Mouse (Mus musculus): Measurements from ENCODE around the gene Gna13. TPM values are rescaled to one million over a fixed set of nuclear protein-coding genes. Genes with fewer than 3 reads are reported as not detected.

The Gna13 gene
- polyA plus RNA-seq, 1 experiment from 2014 or later, result 20.8 TPM

- Histone ChIP-seq H3K27me3 (no peaks in the 10 kb centered on the region), H3K4me1 (peaks cover 15% of the 10 kb centered on the region; the same call in 1 of the 2 replicates), H3K4me2 (no peak overlapping the region), H3K36me3 (no peaks in the 10 kb centered on the region), H3K9ac (no peak overlapping the region), H3K9me3 (replicated peaks) (no peaks in the 10 kb centered on the region), H3K4me3 (replicated peaks) (no peak overlapping the region), H3K27ac (no peak overlapping the region; the same call in 1 of the 2 replicates)
- no peak for ATAC-seq (replicated peaks; ENCODE audit: low FRiP score)
- WGBS, result 86% methylated on average over 8 of the region's 8 CpGs
Observed at GRCm38 (mm10) chr11:109385296-109385695, 22.7 kb downstream of the Gna13 start.

GRCm38 (mm10) chr11:109389046-109389445 lies 26.4 kb downstream of the Gna13 start:
- peaks cover 15% of the 10 kb centered on the region; the same call in 1 of the 2 replicates for H3K4me1 ChIP-seq
- ATAC-seq (replicated peaks; ENCODE audit: low FRiP score), result no peak
- H3K27ac ChIP-seq, result no peak overlapping the region
- no peak overlapping the region for H3K4me3 ChIP-seq (replicated peaks)
- WGBS, result 85% methylated on average over 5 of the region's 5 CpGs
- H3K9ac ChIP-seq, result no peak overlapping the region
- H3K27me3 ChIP-seq, result no peaks in the 10 kb centered on the region
- no peak overlapping the region for H3K4me2 ChIP-seq
- H3K9me3 ChIP-seq (replicated peaks), result no peaks in the 10 kb centered on the region
- H3K36me3 ChIP-seq, result peaks cover 8% of the 10 kb centered on the region; the same call in 1 of the 2 replicates

GRCm38 (mm10) chr11:109391200-109391599 lies 28.6 kb downstream of the Gna13 start:
- H3K4me3 ChIP-seq (replicated peaks), result no peak overlapping the region
- H3K9me3 ChIP-seq (replicated peaks), result no peaks in the 10 kb centered on the region
- H3K9ac ChIP-seq, result no peak overlapping the region
- no peak for ATAC-seq (replicated peaks; ENCODE audit: low FRiP score)
- H3K4me1 ChIP-seq, result no peaks in the 10 kb centered on the region
- WGBS, result 58% methylated on average over 7 of the region's 7 CpGs
- H3K4me2 ChIP-seq, result no peak overlapping the region
- H3K27me3 ChIP-seq, result no peaks in the 10 kb centered on the region
- H3K27ac ChIP-seq, result no peak overlapping the region
- H3K36me3 ChIP-seq, result peaks cover 20% of the 10 kb centered on the region

- H3K27ac ChIP-seq, result no peak overlapping the region
- H3K36me3 ChIP-seq, result peaks cover 26% of the 10 kb centered on the region
- 45% methylated on average over 7 of the region's 7 CpGs for WGBS
- H3K27me3 ChIP-seq, result no peaks in the 10 kb centered on the region
- H3K4me1 ChIP-seq, result no peaks in the 10 kb centered on the region
- H3K9me3 ChIP-seq (replicated peaks), result no peaks in the 10 kb centered on the region
- ATAC-seq (replicated peaks; ENCODE audit: low FRiP score), result no peak
- no peak overlapping the region for H3K4me3 ChIP-seq (replicated peaks)
- H3K9ac ChIP-seq, result no peak overlapping the region
- H3K4me2 ChIP-seq, result no peak overlapping the region
Observed at GRCm38 (mm10) chr11:109391760-109392159, 29.1 kb downstream of the Gna13 start.

GRCm38 (mm10) chr11:109392601-109393000 lies 30.0 kb downstream of the Gna13 start:
- Histone ChIP-seq H3K27me3 (no peaks in the 10 kb centered on the region), H3K4me3 (replicated peaks) (no peak overlapping the region), H3K27ac (no peak overlapping the region), H3K9ac (no peak overlapping the region), H3K4me1 (no peaks in the 10 kb centered on the region), H3K36me3 (peaks cover 34% of the 10 kb centered on the region), H3K9me3 (replicated peaks) (no peaks in the 10 kb centered on the region), H3K4me2 (no peak overlapping the region)
- WGBS, result 87% methylated on average over 9 of the region's 9 CpGs
- no peak for ATAC-seq (replicated peaks; ENCODE audit: low FRiP score)

GRCm38 (mm10) chr11:109394758-109395157 lies 32.1 kb downstream of the Gna13 start:
- Histone ChIP-seq H3K4me1 (no peaks in the 10 kb centered on the region), H3K27me3 (no peaks in the 10 kb centered on the region), H3K36me3 (peaks cover 50% of the 10 kb centered on the region), H3K4me2 (no peak overlapping the region), H3K4me3 (replicated peaks) (no peak overlapping the region), H3K9me3 (replicated peaks) (no peaks in the 10 kb centered on the region), H3K9ac (no peak overlapping the region), H3K27ac (no peak overlapping the region)
- ATAC-seq (replicated peaks; ENCODE audit: low FRiP score), result no peak
- WGBS, result 48% methylated on average over 9 of the region's 9 CpGs

- ATAC-seq (replicated peaks; ENCODE audit: low FRiP score), result peak; percentile 40; the same call in 1 of the 2 replicates
- 73% methylated on average over 9 of the region's 9 CpGs for WGBS
- H3K4me3 ChIP-seq (replicated peaks), result no peak overlapping the region
- H3K27ac ChIP-seq, result no peak overlapping the region
- H3K9ac ChIP-seq, result no peak overlapping the region
- peaks cover 54% of the 10 kb centered on the region for H3K36me3 ChIP-seq
- no peaks in the 10 kb centered on the region for H3K27me3 ChIP-seq
- H3K4me2 ChIP-seq, result no peak overlapping the region
- no peaks in the 10 kb centered on the region for H3K4me1 ChIP-seq
- H3K9me3 ChIP-seq (replicated peaks), result no peaks in the 10 kb centered on the region
Observed at GRCm38 (mm10) chr11:109395291-109395690, 32.7 kb downstream of the Gna13 start.

GRCm38 (mm10) chr11:109406431-109406830 lies 43.8 kb downstream of the Gna13 start:
- no peak overlapping the region for H3K27ac ChIP-seq
- H3K4me1 ChIP-seq, result no peaks in the 10 kb centered on the region
- H3K9me3 ChIP-seq (replicated peaks), result no peaks in the 10 kb centered on the region
- WGBS, result 89% methylated on average over 5 of the region's 5 CpGs
- no peak overlapping the region for H3K4me3 ChIP-seq (replicated peaks)
- no peaks in the 10 kb centered on the region for H3K27me3 ChIP-seq
- H3K9ac ChIP-seq, result no peak overlapping the region
- no peaks in the 10 kb centered on the region for H3K36me3 ChIP-seq
- no peak overlapping the region for H3K4me2 ChIP-seq
- ATAC-seq (replicated peaks; ENCODE audit: low FRiP score), result no peak

- ATAC-seq (replicated peaks; ENCODE audit: low FRiP score), result no peak
- Histone ChIP-seq H3K9ac (no peak overlapping the region), H3K27me3 (no peaks in the 10 kb centered on the region), H3K4me2 (no peak overlapping the region), H3K36me3 (no peaks in the 10 kb centered on the region), H3K4me1 (no peaks in the 10 kb centered on the region), H3K9me3 (replicated peaks) (no peaks in the 10 kb centered on the region), H3K4me3 (replicated peaks) (no peak overlapping the region), H3K27ac (no peak overlapping the region)
- WGBS, result 83% methylated on average over 15 of the region's 15 CpGs
Observed at GRCm38 (mm10) chr11:109410197-109410980, 47.8 kb downstream of the Gna13 start.

- no peak within 1 kb of the TSS for H3K9ac ChIP-seq
- no peak within 1 kb of the TSS for H3K27ac ChIP-seq
- no peaks in the 10 kb centered on the region for H3K36me3 ChIP-seq
- 90% methylated on average over 6 of the region's 6 CpGs for WGBS
- no peak for ATAC-seq (replicated peaks; ENCODE audit: low FRiP score)
- H3K4me2 ChIP-seq, result no peak within 1 kb of the TSS
- H3K4me3 ChIP-seq (replicated peaks), result no peak within 1 kb of the TSS
- H3K9me3 ChIP-seq (replicated peaks), result no peaks in the 10 kb centered on the region
- no peaks in the 10 kb centered on the region for H3K4me1 ChIP-seq
- no peaks in the 10 kb centered on the region for H3K27me3 ChIP-seq
Observed at GRCm38 (mm10) chr11:109413617-109414016, 51.0 kb downstream of the Gna13 start, which contains the start of gene 9930022D16Rik. Gene 9930022D16Rik (plus strand): TSS chr11:109413917.

GRCm38 (mm10) chr11:109414802-109415201 lies 52.2 kb downstream of the Gna13 start:
- Histone ChIP-seq H3K4me3 (replicated peaks) (no peak overlapping the region), H3K4me2 (no peak overlapping the region), H3K4me1 (peaks cover 1% of the 10 kb centered on the region; the same call in 1 of the 2 replicates), H3K36me3 (no peaks in the 10 kb centered on the region), H3K27me3 (no peaks in the 10 kb centered on the region), H3K27ac (no peak overlapping the region), H3K9ac (no peak overlapping the region), H3K9me3 (replicated peaks) (no peaks in the 10 kb centered on the region)
- WGBS, result 83% methylated on average over 5 of the region's 5 CpGs
- no peak for ATAC-seq (replicated peaks; ENCODE audit: low FRiP score)

GRCm38 (mm10) chr11:109416709-109417420 lies 54.2 kb downstream of the Gna13 start:
- WGBS, result 66% methylated on average over 8 of the region's 8 CpGs
- no peak for ATAC-seq (replicated peaks; ENCODE audit: low FRiP score)
- no peak overlapping the region for H3K27ac ChIP-seq
- H3K27me3 ChIP-seq, result no peaks in the 10 kb centered on the region
- no peak overlapping the region for H3K4me2 ChIP-seq
- H3K4me1 ChIP-seq, result peaks cover 7% of the 10 kb centered on the region
- H3K9me3 ChIP-seq (replicated peaks), result no peaks in the 10 kb centered on the region
- no peaks in the 10 kb centered on the region for H3K36me3 ChIP-seq
- H3K9ac ChIP-seq, result no peak overlapping the region
- H3K4me3 ChIP-seq (replicated peaks), result no peak overlapping the region
